Mouse (Mus musculus) embryo, embryonic 10 days (tissue): ENCODE results near the gene Higd1a.

ENCODE experiments used
- DNase-seq: peaks from one replicate; pipeline ENCODE4 v3.0.0-alpha.2; 2015; ENCODE audit warnings: low spot score

Higd1a gene

DNA sequence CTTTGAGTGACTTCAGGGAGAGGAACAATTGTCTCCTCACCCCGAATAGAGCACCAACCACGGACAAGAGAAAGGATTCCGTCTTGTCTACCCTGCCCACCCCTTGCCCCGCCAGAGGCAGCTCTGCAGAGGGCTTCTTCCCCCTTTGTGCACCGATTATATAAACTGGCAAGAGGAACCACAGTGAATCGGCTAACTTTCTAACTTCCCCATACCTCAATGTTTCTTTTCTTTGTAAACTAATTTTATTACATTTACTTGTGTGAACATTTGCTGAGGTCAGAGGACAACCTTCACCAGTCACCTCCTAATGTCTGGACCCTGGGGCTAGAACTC, at the start of gene Higd1a:
Higd1a (minus strand) TSS at position 210 of the 336 bp plus-strand sequence.
- no peak for DNase-seq

DNA sequence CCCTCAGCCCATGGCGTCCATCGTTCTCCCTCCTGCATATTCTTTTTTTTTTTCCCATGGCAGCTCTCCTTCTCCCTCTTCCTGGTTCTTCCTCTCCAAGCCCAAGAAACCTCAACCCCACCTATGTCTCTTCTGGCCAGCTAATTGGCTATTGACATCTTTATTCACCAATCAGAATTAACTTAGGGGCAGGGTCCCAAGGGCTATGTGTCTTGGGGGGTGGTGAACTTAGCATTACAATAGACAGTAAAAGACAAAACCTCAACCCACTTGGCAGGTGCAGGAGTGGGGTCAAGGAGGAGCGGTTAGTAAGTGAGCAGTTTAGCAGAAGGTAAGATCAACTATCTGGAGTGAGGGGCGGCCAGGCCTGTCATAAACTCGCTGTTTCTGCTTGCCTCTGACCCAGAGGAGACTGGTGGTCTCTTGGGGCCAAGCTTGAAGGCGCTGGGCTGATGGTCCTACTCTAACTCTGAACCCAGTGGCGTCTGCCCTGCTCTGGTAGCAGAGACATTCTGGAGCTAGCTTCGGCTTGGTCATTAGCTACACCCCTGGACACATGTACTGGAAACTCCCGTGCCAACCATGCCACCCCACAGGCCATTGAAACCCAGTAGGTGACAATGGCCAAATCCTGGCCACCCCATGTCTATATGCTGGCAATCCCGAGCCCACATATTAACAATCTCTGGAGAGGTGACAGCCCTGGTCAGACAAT, 49.4 kb upstream of the Higd1a start:
- no peak for DNase-seq

DNA sequence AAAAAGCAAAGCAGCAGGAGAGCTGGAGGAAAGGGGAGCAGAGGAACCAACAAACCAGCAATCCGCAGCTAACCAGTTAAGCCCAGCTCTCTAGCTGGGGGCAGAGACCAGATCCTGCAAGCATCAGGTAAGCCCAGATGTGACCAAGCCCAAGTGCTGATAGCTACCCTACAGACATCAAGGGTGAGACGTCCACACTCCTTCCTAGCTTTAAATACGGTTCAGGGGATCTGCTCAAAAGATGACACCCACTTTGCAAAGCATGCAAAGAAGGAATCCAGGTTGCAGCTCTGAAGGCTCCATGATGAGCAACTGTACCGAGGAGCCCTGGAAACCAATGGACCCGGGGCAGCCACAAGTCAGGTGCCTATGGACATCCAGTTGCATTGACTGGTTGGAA, 48.3 kb upstream of the Higd1a start:
- DNase-seq: no peak

DNA sequence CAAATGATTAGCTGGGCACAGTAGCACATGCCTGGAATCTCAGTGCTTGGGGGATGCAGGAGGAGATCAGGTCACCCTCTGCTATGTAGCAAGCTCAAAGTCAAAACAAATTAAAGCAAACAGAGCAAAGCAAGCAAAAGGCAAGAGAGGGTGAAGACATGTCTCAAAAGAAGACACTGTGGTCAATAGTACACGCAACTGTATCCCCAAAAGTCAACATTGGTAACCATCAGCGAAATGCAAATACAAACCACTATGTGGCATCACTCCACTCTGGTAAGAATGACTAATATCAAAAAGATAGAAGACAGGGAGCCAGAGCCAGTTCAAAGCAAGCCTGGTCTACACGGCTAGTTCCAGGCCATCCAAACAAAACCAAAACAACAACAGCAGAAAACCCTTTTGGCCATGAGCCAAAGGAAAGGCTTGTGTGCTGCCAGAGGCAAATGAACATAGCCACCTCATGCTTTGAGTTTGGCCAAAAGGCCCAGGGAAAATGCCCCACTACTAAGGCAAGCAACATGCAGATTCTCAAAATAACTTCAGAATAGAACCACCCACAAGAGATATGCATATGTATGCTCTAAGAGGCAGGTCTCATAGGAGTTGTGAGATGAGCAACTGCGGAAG, 47.5 kb upstream of the Higd1a start:
- no peak for DNase-seq

DNA sequence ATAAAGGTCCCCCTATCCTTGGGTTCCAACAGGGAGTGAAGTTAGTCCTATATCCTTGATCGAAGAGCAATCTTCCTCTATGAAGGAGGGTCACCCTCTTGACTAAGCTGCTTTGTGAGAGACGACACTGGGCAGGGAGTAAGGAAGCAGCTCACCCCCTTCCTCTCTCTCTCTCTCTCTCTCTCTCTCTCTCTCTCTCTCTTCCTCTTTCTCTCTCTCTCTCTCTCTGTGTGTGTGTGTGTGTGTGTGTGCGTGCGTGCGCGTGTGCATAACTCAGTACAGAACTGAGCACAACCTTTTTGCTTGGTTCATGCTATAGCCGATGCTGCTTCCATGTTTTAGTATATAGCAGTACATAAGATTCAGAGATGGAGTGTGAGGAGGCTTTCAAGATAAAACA, 46.8 kb upstream of the Higd1a start:
- DNase-seq: no peak

DNA sequence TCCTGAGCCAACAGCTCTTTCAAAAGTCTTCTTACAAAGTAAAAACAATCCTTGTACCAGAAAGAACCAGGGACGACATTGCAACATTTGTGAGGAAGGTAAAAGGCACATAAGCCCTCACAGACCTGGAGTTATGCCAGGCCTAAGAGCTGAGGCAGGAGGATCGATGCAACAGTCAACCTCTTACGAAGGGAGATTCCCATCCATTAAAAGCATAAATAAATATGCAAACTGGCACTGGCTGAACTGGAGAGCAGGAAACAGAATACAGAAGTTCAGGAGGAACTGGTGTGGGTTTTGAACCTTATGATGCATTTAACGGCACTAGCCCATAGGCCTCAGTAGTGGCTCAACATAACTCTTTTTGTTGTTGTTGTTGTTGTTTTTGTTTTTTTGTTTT, 46.2 kb upstream of the Higd1a start:
- DNase-seq: no peak

DNA sequence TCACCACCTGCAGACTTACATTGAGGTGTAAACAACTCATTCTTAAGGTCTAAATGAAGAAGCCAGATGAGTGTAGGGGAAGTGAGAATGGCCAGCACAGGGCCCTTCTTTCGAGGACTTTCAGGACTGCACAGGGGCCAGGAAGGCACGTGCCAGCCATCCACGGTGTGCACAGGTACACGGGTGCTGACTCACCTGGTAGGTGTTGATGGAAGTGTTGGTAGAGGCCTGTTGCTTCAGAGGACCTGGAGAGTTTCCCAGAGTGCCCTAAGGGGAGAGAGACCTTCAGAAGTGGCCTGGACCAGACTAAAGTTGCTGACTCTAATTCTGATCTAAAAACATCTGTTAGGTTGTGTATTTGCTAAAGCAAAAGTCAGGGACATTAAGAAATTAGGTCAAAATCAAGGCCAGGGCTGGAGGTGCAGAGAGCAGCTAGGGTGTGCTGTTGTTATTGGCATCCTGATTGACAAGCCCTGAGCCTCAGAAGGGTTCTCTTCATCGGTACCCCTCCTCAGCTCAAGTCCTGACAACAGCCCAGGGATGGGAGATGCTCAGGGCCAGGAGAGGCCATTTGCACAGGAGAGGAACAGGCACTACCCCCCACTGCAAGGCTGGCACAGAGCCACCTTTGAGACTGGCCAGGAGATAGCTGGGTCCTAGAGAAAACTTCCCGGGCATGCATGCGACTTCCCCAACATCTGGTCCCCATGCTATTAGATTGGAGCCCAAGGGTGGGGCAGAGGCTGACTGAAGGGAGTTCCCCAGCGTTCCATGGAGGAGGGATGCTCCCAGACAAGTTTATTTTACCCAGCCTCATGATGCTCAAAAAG, 45.5 kb upstream of the Higd1a start:
- DNase-seq: no peak

DNA sequence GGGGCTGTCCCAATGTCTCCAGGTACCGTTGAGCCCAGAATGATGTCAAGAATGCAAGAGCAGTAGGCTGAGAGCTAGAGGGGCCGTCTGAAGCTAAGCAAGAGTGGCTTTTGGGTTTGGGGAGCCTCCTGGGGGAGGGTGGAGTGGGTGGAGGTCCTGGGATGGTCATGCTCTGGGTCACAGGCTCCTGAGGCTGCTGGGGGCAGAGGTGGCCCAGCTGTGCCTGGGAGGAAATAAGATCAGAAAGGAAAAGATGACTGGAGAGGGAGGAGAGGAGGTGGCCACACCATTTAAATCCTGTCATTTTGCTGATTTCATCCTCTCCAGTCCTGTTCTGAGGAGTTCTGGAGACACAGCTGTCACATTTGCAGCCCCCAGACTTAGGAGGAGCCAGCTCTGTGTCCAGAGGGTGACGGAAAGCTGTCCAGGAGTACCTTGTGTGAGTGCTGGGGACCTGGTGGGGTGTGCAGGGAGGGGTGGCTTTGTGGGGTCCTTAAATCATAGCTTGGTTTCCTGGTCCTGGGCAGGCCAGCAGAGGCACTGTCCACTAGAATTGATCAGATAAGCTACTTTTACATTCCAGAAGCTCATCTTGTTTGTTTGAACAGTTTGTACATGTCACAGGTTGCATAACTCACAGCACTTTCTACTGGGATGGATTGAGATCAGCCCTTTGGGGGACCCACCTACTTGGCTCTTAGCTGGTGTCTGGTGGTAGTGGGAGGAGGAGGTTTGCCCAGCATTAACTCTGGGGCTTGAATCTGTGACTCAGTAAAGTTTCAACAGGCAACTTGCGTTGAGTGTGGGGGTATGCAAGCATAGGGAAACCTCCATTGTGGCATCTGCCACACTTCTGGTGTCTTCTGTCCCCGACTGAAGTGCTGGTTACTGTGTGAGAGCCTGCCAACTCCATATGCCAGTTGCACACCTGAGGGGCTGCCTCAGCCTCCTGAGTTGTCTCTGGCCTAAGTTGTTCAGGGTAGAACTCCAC, 43.8 kb upstream of the Higd1a start:
- DNase-seq: no peak

DNA sequence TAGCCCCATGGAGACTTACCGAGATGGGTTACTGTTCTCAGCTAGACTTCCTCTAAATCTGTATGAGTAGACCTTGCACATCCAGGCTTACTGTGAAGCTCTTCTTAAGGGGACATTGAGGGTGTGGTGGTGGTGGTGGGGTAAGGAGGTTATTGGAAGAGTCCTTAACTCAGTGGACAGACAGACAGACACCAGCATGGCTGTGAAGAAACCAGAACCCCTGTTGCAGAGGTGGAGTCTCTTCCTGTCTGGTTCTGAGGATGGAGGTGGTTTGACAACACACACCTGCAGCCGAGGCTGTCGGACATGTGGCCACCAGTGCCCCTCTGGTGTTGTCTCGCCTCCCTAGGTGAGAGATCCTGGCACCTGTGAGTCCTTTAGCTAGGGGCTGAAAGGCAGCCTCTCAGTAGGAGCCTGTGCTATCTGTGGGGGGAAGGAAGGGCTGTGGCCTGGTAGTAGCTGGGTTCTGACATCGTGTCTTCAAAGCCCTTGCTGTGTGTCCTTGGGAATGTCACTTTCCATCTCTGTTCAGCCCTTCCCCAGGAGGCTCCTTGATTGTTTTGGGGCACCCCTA, 42.2 kb upstream of the Higd1a start:
- DNase-seq: no peak

DNA sequence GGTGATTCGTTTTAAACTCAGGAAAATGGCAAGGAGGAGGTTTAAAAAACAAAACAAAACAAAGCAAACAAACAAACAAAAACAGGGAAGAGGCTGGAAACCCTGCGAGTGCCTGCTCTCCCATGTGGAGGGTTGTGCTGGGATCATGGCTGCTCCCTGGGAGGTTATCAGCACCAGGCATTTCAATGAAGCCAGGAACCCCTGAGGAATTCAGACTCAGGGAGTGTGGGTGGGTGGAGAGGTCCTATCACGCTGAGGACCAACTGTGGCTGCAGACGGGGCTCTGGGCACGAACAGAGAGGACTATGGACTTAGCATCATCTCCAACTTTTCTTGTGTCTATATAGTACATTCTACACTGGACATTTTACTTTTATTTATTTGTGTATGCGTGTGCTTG, 41.1 kb upstream of the Higd1a start:
- DNase-seq: no peak

DNA sequence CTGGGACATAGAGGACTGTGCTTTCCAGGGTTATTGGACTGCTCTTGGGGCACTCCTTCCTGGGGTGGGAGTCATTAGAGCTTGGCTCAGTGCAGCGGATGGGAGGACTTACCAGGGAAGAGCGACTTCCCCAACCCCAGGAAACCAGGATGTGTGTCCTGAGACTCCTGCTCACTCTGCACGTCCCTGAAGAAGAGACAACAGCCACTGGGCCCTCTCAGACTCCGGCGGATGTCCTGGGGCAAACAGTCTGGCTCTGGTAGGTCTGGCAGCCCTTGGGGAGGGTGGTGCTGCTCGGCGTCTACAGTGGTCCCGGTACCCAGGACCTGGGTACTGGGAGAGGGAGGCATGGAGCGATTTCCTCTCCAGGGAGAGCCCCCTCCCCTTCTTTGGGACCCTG, 40.1 kb upstream of the Higd1a start, which contains the start of gene Ackr2:
Ackr2 (plus strand) TSS at position 111 of the 400 bp plus-strand sequence.
- no peak for DNase-seq

DNA sequence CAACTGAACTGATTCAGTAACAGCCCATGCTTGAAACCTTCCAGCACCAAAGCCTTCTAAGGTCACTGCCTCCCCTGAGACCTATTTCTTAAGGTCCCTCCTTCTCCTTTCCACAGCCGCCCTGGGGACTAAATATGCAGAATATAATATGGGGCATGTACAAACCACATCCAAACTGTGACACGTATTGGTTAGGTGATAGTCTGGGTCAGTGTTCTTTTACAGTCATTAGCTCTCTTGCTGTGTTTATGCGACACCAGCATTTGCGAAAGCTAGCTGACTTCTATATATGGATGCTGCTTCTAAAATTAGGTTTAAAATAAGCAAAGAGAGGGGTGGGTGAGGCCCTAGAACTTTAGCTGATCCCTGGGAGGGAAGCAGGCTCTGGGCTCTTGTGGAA, 38.7 kb upstream of the Higd1a start:
- no peak for DNase-seq

DNA sequence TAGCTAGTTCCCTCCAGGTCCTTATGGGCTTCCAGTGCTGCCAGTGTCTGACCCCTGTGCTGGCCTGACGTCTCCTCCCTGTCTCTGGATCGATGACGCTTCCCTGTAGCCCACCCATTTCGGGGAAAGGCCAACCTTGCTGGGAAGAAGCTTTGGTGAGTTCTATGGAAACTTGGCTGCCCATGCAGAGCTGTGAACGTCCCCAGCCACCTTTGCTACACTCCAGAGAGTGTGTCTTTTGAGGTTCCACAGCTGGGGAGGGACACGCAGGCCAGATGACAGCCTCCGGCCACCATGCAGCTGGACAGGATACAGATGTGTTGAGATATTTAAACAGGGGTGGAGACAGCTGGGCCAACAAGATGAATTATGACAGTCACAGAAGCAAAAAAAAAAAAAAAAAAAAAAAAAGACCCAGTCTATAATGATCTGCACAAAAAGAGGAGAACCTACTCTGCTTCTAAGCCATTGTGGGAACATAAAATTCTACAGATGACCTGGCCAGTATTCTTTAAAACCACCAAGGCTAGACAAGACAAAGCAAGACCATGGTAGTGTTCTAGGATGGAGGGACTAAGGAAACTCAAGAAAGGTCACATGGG, 37.3 kb upstream of the Higd1a start:
- no peak for DNase-seq

DNA sequence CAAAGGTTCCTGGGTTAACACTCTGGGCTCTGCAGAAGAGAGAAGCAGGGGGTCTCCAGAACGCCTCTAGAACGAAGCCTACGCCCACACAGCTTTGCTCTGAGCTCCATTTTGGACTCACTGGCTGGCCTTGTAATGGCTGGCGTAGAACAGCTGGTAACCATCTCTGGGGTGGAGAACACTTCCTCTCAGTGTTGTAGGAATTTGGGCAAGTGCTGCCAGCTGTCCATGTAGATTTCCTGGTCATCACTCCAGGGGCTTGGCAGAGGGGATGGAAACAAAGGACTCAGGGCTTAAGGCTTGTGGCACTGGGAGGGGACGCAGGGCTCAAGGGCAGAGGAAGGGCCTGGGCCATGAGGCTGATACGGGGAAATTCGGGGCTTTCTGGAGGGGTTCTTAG, 36.3 kb upstream of the Higd1a start:
- DNase-seq: no peak

DNA sequence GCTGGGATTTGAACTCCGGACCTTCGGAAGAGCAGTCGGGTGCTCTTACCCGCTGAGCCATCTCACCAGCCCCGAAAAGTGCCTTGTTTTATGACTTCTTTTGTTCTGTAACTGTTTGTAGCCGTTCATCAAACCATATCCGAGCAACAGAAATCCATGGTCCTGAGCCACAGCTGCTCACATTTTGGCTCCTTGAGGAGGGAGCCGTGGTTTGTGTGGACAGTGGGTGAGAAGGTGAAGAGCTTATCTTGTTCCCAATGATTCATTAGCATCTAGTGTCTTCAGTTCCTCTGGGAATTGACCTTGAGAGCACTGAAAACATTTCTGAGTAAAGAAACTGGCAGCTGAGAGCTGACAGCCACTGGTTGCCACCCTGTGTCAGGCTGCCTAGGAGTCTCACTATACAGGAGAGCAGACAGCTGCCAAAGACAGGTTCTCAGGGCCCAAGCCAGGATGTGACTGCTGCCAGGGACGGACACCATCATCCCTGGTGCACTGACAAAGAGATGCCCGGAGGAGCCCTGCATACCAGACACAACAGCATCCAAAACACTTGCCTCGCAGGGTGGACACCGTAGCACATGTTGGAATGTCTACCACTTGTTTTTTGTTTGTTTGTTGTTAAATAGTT, 34.0 kb upstream of the Higd1a start:
- no peak for DNase-seq

DNA sequence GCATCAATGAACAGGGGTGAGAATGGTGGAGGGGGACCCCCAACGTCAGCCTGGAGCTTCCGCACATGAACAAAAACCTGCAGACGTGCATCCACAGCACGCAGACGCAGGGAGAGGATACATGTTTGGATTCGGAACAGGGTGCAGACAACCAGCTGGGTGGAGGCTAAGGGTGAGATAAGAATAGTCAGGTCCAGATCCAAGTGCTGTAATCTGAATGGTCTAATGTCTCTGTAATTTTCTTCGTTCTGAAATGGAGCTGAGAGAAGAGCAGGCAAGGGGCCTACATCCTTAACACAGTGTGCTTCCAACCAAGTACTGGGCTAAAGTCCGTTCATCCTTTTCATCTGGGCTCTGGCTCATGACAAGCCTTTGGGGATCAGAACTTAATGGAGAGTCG, 33.1 kb upstream of the Higd1a start:
- no peak for DNase-seq

DNA sequence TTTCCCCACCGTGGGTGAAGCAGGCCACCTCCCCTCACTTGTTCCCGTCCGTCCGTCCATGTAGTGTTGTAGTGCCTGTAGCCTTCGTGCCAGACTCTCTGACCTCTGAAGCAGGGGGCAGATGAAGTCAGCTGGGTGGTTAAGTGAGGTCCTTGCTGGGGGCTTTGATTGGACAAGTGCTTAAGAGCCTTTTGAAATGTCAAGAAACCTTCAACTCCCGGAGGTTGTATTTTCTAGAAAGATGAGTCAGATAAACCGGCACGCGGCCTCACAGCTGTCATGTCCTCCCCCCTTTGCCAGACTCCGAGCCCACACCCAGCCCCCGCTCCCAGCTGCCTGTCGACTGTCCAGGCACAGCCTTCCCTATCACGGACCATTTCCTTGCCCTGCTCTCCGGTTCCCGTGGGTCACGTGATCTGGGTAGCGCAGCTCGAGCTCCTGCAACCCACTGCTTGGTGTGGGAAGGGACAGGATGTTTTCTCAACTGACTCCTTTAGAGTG, 32.3 kb upstream of the Higd1a start:
- DNase-seq: peak; percentile 63

DNA sequence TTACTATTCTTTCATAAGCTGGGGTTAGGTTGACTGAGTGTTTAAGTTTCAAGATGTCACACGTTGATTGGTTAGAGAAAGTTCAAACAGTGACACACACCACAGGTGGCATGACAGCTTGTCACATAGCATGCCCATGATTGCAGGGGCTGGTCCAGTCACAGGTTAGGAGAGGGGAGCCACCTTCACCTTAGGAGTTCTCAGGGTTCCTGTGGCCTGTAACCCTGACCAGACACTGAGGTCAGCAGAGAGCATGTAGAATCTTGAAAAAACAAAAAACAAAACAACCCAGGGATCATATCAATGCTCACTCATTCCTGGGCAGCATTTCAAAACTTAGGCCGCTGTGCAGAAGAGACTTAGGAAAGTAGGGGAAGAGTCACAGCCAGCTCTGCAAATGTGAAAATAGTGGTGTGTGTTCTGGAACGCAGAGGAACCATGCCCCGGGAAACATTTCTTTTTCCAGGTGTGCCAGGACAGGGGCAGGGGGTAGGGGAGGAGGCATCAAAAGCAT, 31.8 kb upstream of the Higd1a start:
- DNase-seq: no peak

DNA sequence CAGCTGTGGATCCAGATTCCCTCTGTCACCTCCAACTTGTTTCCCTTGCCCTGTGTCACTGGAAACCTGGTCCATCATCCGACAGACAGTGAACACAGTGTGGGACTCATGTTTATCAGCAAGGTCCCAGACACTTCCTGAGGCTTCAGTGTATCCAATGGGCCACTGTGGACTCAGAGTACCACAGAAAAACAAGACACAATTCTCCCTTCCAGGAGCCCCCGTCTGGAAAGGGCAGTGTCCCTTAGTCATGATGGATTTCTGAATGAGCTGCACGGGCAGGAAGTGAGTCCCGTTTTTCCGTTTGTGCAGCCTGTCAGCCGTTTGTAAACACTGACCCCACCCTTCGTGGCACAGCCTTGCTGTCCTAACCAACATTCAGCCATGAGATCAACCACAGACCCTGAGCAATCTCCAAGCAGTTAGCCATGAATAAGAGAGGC, 23.9 kb upstream of the Higd1a start:
- no peak for DNase-seq

DNA sequence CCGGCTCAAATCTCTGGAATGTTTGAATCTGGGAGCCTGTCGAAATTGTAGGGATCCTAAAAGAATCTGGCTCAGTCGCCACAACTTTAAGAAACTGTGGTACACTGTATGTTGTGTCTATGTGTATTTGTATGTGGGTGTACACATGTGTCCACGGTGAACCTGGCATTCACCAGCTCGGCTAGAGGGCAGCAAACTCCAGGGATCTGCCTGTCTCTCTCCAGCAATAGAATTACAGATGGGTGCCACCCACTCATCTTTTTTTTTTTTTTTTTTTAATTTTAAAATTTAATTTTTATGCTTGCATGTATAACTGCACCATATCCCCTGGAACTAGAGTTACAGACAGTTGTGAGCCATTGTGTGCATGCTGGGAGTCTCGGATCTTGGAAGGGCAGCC, 23.1 kb upstream of the Higd1a start:
- no peak for DNase-seq
